Mouse (Mus musculus): ENCODE measurements around the gene Polrmt. TPM values are rescaled to one million over a fixed set of nuclear protein-coding genes. Genes with fewer than 3 reads are reported as not detected.
A peak's percentile ranks its signal among the peaks of the same experiment; 100 is the strongest.

Gene Polrmt
- total RNA-seq (2021): 10 to 100 TPM; 27.0 to 40.8 TPM
- long read RNA-seq, experiment 1, transcript Polrmt-201 (21 exons, 3,755 nt): major isoform, 26 of 36 reads
- long read RNA-seq, experiment 1, partial matches to known transcripts: 5 of 36 reads
- long read RNA-seq, experiment 1, other reads (novel, unspliced or antisense): 5 of 36 reads
- long read RNA-seq, experiment 2, transcript Polrmt-201 (21 exons, 3,755 nt): major isoform, 29 of 47 reads
- long read RNA-seq, experiment 2, partial matches to known transcripts: 10 of 47 reads
- long read RNA-seq, experiment 2, other reads (novel, unspliced or antisense): 8 of 47 reads

DNA sequence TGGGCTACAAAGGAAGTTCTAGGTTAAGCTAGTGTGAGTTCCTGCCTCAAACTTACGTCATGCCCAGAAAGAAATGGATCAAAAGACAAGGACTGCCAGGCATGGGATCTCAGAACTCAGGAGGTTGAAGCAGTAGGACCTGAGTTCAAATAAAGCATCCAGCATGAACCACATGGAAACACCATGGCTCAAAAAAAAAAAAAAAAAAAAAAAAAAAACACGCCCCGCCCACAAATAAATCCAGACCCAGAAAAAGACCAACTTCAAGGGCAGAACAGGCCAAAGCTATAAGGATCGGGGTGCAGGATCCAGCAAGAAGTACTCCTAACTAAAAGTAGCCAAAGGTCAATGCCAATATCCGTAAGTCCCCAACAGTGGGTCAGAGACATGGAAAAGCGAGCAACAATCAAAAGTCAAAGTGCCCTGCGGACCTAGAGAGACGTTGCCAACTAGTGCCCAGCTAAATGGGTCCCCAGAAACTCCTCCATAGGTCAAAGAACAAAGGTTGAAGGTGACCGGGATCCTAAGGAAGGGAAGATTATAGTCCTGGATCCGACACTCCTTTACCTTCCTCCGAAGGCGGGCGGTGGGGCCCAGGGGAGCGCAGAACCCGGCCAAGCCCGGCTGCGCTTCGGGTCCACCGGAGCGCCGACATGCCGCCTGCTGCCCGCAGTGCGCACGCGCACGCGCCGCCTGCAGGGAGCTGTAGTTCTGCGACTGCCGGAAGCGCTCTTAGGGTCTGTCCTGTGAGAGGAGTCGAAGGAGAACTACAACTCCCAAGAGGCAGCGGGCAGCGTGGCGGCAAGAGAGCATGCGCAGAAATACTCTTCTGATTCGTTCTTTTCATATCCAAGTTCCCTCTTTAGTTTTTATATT is at the start of gene Polrmt:
TSS of gene Polrmt (minus strand) at position 684 of the 876 bp plus-strand sequence.
- intact Hi-C loops (cut with DNase I): no loop called here
- Histone ChIP-seq H3K4me3 (peak within 1 kb of the TSS; percentile 95), H3K27ac (peak within 1 kb of the TSS; percentile 88)
- DNase-seq: peak; percentile 97
- peak; percentile 57 for TF ChIP-seq CTCF (IDR thresholded peaks at IDR 0.05)

DNA sequence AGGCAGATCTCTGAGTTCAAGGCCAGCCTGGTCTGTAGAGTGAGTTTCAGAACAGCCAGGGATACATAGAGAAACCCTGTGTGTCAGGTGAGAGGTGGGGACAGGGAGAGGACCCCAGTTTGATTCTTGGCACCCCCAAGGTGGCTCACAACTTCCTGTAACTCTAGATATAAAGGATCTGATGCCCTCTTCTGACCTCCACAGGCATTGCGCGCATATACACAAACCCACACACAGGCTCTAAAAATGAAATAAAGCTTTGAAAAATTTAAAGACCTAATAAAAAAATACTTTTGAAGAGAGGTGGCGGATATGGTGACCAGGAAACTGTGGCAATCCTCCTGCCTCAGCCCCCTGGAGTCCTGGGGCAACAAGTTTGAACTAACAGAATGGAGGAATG is 49.5 kb upstream of the Polrmt start:
- Histone ChIP-seq H3K4me3 (no peak overlapping the region), H3K27ac (peak overlapping the region; percentile 90)
- peak; percentile 40 for TF ChIP-seq CTCF (IDR thresholded peaks at IDR 0.05)
- intact Hi-C loops (cut with DNase I): no loop called here
- no peak for DNase-seq

DNA sequence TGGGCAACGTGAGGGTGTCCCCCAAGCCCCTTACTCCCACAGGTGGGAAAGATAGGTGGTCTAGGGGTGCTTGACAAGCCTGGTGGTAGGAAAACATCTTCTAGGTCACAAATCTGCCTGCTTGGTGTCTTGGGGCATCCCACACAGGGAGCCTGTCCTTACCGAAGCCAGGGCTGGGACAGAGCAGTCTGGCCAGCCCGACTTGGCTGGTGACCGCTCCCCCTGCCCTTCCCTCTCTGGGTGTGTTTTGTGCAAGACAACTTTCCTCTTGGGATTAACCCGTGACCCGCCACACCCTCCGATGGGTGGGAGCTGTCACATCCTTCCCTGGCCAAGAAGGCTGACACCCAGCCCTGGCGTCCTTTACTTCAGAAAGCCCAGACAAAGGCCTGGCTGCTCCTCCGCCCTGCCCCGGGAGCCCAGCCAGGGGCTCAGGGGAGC is 48.1 kb upstream of the Polrmt start:
- peak overlapping the region; percentile 93 for H3K4me3 ChIP-seq
- H3K27ac ChIP-seq: peak overlapping the region; percentile 90
- intact Hi-C loops (cut with DNase I): no loop called here
- TF ChIP-seq CTCF (IDR thresholded peaks at IDR 0.05): no peak
- DNase-seq: peak; percentile 92

DNA sequence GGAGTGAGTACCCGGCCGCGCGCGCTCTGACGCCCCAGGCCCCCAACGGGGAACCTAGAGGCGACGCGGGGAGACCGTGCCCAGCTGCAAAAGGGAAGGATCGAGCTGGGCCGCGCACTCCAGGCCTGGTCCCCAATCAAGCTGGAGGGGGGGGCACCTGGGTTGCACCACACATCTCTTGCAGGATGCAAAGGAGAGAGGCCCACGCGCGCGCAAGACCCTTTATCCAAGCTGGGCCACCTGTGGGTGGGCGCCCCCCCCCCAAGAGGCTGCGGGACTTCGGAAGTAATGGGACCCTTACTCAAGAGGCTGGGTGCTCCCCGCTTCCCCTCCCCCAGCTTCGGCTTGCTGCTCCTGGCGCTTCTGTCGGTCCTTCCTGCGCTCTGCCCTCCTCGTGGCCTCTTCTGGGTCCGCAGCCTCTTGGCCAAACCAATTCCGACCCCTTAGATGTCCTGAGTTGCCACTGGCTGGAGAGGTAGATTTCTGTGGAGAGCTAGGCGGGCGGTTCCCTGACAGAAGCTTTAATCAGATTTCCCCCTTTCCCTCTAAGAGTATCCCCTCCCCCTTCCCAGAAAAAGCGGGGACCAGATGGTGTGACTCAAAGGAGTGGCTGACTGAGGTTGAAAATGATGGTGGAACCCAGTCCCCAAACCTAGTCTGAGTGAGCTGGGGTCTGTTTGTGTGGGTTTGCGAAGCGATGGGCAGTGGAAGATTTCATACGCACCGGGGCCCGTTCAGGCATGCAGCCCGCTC is 47.5 kb upstream of the Polrmt start:
- Histone ChIP-seq H3K27ac (peak overlapping the region; percentile 90), H3K4me3 (peak overlapping the region; percentile 93)
- no peak for TF ChIP-seq CTCF (IDR thresholded peaks at IDR 0.05)
- DNase-seq: no peak
- intact Hi-C loops (cut with DNase I): loop anchor here (2.0 kb wide), 1 partner anchor 19 kb away; no protein-coding TSS in a partner anchor

DNA sequence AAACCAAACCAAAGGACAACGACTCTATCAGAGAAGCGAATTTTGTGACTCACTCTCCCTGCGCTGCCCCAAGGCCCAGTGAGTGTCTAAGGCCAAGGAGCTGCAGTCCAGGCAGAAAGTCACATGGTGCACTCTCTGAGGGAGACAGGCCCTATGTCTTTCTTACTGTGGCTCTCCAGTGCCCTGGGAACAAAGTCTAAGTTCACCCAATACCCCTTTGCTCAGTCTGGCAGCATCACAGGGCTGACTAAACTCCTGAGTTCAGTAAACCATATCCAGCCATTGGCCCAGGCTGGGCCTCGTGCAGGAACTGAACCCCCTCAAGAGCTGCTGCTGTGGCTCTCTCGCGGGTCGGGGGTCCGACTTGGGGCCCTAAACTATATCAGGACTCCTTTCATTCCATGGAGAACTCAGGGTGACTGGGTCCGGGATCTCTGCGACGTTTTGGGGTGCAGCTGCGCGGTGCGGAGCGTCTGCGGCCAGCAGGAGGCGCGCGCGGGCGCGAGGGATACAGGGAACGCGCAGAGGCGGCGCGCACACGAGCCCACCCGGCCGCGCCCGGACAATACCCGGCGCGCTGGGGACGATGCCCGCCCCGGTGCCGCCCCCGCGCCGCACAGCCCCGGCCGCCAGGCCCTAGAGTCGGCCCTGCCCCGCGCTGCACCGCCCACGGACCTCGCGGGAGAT is 46.8 kb upstream of the Polrmt start, which contains the start of gene Palm:
TSS of gene Palm (plus strand) at position 522 of the 687 bp plus-strand sequence.
- intact Hi-C loops (cut with DNase I): loop anchor here (2.0 kb wide), 1 partner anchor 20 kb away; no protein-coding TSS in a partner anchor
- Histone ChIP-seq H3K4me3 (peak within 1 kb of the TSS; percentile 93), H3K27ac (peak within 1 kb of the TSS; percentile 90)
- TF ChIP-seq CTCF (IDR thresholded peaks at IDR 0.05): peak; percentile 96
- DNase-seq: peak; percentile 86

DNA sequence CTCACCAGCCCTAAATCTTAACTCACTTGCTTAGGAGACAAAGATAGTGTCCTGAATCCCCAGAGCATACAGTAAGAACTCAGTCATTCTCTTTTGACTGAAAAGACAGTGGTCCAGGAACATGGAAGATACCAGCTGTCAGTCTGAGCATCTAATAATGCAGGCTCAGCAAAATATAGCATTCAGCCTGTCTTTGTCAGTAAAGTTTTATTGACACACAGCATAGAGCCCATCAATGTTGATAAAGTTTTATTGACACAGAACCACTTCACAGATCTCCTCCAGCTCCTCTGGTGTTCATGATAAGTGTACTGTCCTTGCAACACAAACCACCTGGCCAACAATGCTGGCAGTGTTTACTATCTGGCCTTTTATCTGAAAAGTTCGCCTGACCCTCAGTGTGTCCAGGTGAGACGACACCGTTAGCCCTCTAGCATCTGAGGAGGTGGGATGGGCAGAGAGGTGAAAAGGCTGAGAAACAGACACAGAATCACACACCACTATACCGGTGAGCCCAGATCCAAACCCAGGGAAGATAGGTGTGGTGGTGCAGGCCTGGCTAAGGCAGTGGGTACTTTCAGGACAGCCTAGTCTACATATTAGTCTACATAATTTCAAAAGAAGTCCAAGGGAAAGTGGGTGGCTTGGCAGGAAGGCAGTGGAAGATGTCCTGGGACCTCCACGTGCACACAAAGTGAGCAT is 46.1 kb upstream of the Polrmt start:
- intact Hi-C loops (cut with DNase I): loop anchor here (2.0 kb wide), 1 partner anchor 20 kb away; no protein-coding TSS in a partner anchor
- Histone ChIP-seq H3K27ac (peak overlapping the region; percentile 90), H3K4me3 (peak overlapping the region; percentile 93)
- DNase-seq: no peak
- TF ChIP-seq CTCF (IDR thresholded peaks at IDR 0.05): no peak

DNA sequence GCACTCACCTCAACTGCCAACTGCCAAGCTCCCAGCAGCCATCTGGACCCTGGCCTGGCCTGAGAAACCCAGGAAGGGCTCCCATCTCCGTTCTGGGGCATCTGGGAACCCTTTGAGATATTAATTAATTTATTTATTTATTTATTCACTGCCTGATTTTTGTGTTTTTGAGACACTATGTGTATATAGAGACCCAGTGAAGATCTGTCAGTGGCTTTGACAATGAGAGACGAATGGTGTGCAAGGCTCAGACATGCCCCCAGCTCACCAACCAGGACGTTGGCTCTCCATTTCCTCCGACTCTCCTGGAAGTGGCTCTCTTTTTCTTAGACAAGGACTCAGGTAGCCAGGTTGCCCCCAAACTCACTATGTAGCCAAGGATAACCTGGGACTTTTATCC is 44.5 kb upstream of the Polrmt start, which contains the start of gene Prss57:
TSS of gene Prss57 (minus strand) at position 101 of the 400 bp plus-strand sequence.
- Histone ChIP-seq H3K4me3 (no peak within 1 kb of the TSS), H3K27ac (no peak within 1 kb of the TSS)
- TF ChIP-seq CTCF (IDR thresholded peaks at IDR 0.05): no peak
- intact Hi-C loops (cut with DNase I): no loop called here
- DNase-seq: no peak

DNA sequence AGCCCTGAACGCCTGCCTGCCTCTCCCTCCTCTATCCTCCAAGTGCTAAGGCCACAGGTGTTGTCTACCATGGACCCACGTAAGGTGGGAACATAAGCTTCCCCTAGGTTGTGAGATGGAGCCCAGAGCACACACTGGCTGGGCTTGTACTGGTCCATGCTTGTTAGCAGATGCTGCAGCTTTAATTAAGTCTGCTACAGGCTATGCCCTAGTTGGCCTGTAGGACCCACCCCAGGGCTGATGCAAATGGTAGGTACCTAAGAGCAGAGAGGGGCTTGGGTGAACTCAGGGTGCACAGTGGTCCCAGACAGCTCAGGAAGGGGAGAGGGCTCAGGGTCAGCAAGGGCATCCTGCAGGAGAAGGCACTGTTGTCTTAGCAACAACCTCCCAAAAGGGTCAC is 43.2 kb upstream of the Polrmt start:
- no peak overlapping the region for H3K4me3 ChIP-seq
- TF ChIP-seq CTCF (IDR thresholded peaks at IDR 0.05): no peak
- no peak for DNase-seq
- no peak overlapping the region for H3K27ac ChIP-seq
- intact Hi-C loops (cut with DNase I): loop anchor here (2.0 kb wide), 1 partner anchor 93 kb away; no protein-coding TSS in a partner anchor

DNA sequence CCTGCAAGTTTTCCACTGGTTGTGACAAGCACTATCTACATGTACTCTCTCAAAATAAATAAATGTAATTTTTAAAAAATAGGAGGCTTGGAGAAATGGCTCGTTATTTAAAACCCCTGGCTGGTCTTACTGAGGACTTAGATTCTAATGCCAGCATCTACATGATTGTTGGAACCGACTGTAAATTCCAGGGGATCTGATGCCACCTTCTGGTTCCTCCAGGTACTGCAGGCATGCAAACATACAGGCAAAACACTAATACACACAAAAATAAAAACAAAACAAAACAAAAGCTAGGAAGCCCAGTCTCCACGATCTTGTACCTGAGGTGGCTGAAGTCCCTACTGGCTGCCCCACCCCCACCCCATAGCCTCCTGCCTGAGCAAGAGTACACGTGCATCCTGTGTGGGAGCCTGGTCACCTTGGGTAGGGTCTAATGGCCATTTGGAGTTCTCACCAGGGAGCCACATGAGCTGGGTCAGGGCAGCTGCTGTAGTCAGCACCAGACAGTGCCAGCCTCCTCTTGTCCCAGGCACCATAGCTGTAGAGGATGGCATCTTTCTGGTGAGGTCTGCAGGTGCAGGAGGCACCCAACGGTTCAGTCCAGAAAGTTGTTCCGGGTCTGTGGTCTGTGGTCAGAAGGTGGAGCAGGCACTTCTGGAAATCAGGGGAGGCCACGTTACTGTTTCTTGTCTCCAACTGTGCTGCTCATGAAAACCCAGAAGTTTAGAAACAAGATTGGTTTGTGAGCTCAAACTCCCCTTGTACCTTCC is 42.2 kb upstream of the Polrmt start:
- DNase-seq: peak; percentile 69
- no peak overlapping the region for H3K27ac ChIP-seq

More for the DNA sequence above, 42.2 kb upstream of the Polrmt start:
- H3K4me3 ChIP-seq: no peak overlapping the region
- intact Hi-C loops (cut with DNase I): loop anchor here (2.0 kb wide), 1 partner anchor 92 kb away; no protein-coding TSS in a partner anchor
- peak; percentile 99 for TF ChIP-seq CTCF (IDR thresholded peaks at IDR 0.05)

Data from gastrocnemius, adult 2 months (tissue).